Mouse (Mus musculus) layer of hippocampus, adult 6 months (tissue): Measurements from ENCODE around the gene Coq8a. TPM values are rescaled to one million over a fixed set of nuclear protein-coding genes. Genes with fewer than 3 reads are reported as not detected.

Experiments used
- long read RNA-seq, 2 experiments: library from polyadenylated mRNA; unstranded; transcript quantifications; one replicate each; pipeline ENCODE4 v2.0.0; 2019 to 2020
- polyA plus RNA-seq: library from polyadenylated mRNA; unstranded; fragments of <200 nt; fragmentation: Nextera tagmentation; gene quantifications from 2 replicates; pipeline ENCODE4 v1.2.3, GENCODE M21; 2021

Coq8a gene
- polyA plus RNA-seq, result 23.2 and 26.4 TPM in 2 replicates
- long read RNA-seq, experiment 1, full-length matches to known transcripts, result 44 of 66 reads
- long read RNA-seq, experiment 1, partial matches to known transcripts, result 18 of 66 reads
- long read RNA-seq, experiment 1, other reads (novel, unspliced or antisense), result 4 of 66 reads
- long read RNA-seq, experiment 2, full-length matches to known transcripts, result 214 of 252 reads
- long read RNA-seq, experiment 2, partial matches to known transcripts, result 11 of 252 reads
- long read RNA-seq, experiment 2, other reads (novel, unspliced or antisense), result 27 of 252 reads

GRCm38 (mm10) chr1:180198959-180199714 lies at the start of gene Coq8a:
Coq8a (minus strand) TSS chr1:180199602.

Other genes starting within 250 kb of the Coq8a start
- 24.3 and 35.3 TPM in 2 replicates for gene Cdc42bpa, start 239.1 kb downstream of the Coq8a start, polyA plus RNA-seq
- 11.1 and 13.5 TPM in 2 replicates for gene Psen2, start 63.8 kb upstream of the Coq8a start, polyA plus RNA-seq
- 3.6 TPM in 2 replicates for gene Itpkb, start 130.9 kb upstream of the Coq8a start, polyA plus RNA-seq